Mouse (Mus musculus) heart, adult 9 months (tissue): ENCODE results near the gene Unc119.

Source experiments
- DNase-seq, 2 experiments: peaks; one replicate each; pipeline ENCODE4 v3.0.0; 2022; ENCODE audit warnings: low spot score in 2 of 2

The Unc119 gene

DNA sequence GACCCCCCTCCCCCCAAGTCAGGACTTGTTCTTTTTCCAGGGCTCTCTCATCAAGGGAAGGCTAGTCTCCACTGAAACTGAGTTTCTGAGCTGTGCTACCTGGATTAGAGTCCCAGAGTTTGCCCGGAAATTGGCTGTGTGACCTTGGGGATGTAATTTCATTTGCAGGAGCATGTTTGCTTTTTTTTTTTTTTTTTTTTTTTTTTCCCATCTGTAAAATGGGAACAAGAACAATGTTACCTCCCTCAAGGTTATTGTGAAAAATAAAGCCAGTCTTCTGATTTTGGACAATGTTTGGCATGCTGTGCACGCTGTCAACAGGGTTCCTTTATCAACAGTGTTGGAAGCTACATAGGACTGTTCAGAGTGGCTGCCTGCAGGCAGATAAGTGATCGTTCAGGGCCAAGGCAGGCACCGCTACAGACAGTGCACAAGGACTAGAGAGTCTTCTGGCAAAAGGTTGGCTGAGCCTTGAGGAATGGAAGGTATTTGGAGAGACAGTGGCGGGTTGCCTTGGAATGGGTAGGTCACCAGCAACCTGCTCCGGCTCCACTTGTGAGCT, 1.1 kb downstream of the Unc119 start:
- no peak for DNase-seq

DNA sequence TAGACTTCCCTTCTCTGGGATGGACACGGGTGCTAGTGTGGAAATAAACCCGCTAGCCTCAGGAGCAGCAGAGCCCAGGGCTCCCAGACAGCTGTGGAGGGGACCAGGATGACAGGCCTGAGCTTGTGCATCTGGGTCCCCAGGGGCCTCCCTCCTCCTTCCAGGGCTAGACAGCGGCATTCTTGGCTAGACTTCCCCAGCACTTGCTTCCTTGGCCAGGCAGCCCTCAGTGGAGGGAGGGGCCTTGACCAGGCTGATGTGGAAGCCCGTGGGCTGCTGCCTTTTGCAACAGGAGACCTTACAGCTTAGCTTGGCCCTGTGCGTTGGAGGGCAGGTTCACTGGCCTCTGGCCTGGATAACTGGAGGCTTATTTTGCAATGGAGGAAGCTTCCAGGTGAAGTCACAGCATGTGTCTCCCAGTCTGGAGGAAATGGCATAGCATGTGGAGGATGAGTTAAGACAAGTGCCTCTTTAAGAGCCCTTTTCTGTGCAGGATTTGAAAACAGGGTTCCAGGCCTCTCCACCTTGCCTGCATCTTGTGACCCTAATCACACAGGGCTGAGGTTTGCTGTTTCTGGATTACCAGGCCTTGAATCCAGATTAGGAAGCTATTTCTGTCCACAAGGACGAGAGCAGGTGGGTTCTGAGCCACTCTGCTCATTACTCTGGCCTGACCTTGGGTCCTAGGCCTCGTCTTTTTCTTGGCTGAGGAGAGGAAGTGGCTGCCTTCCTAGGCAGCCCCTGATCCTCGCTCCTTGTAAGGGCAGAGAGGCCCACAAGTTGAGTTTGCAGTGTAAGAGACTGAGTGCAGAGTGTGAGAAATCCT, 1.8 kb downstream of the Unc119 start:
- DNase-seq, result peak; percentile 76 to 77

GRCm38 (mm10) chr11:78345801-78346200, 2.5 kb downstream of the Unc119 start:
- peak in 1 of 2 experiments; percentile 15 for DNase-seq

GRCm38 (mm10) chr11:78346326-78347069, 3.2 kb downstream of the Unc119 start:
- DNase-seq, result no peak

- DNase-seq, result peak; percentile 59 to 61
Observed at GRCm38 (mm10) chr11:78347070-78347754, 3.9 kb downstream of the Unc119 start.

DNA sequence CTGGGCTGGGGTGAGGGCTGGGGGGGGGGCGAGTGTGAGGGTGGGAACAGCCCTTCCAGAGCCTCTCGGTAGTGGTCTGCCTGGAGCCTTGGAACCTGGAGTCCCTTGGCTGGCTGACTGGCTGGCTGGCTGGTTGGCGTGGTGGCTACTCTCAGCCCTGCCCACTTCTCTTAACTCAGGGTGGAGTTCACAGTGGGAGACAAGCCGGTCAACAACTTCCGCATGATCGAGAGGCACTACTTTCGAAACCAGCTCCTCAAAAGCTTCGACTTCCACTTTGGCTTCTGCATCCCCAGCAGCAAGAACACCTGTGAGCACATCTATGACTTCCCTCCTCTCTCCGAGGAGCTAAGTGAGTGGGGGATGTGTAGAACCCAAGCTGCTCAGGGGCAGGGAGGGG, 4.6 kb downstream of the Unc119 start:
- no peak for DNase-seq

DNA sequence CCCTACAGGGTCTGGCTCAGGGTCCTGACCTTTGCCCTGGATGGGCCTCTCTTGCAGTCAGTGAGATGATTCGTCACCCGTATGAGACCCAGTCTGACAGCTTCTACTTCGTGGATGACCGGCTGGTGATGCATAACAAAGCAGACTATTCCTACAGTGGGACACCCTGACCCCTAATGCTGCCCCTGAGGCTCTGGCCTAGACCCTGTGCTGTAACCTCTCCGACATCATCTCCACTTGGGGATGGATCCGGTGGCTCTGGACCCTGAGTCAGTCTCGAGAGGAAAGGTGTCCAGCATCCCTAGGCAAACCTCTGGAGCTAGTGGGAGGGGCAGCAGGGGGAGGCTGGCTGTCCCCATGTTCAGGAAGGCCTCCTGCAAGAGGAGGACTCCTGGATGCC, 5.2 kb downstream of the Unc119 start:
- no peak for DNase-seq

- no peak for DNase-seq
Observed at GRCm38 (mm10) chr11:78349441-78350358, 6.4 kb downstream of the Unc119 start.

DNA sequence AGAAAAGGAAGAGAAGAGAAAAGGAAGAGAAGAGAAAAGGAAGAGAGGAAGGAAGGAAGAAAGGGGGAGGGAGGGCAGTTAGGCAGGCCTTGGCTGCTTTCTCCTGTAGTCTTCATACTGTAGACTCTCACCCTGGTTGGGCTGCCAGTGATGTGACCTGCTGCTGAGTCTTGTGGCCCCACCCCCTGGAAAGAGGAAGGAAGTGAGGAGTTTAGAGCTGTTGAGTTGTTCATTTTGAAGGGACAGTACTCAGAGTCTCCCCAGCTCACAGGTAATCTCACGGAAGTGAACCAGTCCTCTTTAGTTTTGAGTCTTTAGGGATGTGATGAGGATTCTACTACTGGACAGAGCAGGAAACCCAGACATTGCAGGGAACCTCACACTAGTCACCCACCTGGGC, 9.8 kb downstream of the Unc119 start:
- no peak for DNase-seq

DNA sequence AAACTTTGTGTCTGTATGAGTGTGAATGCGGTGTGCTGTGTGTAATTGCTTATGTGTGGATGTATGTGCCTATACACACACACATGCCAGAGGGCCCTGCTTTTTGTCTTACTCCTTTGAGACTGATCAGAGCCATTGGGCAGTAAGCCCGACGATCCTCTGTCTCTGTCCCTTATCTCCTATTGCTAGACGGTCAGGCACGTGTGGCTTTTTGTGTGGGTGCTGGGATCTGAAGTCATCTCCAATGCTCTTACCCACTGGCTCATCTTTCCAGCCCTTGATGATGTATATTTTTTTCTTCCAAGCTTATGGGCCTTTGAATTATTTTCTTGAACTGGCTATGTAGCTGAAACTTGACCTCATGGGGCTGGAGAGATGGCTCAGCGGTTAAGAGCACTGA, 11.6 kb downstream of the Unc119 start:
- no peak for DNase-seq

GRCm38 (mm10) chr11:78355471-78356238, 12.4 kb downstream of the Unc119 start:
- DNase-seq, result peak in 1 of 2 experiments; percentile 10

- DNase-seq, result no peak
Observed at GRCm38 (mm10) chr11:78358330-78359007, 15.2 kb downstream of the Unc119 start.

- DNase-seq, result peak; percentile 24 to 39
Observed at GRCm38 (mm10) chr11:78360125-78360788, 17.0 kb downstream of the Unc119 start.

GRCm38 (mm10) chr11:78360789-78361131, 17.5 kb downstream of the Unc119 start:
- no peak for DNase-seq

DNA sequence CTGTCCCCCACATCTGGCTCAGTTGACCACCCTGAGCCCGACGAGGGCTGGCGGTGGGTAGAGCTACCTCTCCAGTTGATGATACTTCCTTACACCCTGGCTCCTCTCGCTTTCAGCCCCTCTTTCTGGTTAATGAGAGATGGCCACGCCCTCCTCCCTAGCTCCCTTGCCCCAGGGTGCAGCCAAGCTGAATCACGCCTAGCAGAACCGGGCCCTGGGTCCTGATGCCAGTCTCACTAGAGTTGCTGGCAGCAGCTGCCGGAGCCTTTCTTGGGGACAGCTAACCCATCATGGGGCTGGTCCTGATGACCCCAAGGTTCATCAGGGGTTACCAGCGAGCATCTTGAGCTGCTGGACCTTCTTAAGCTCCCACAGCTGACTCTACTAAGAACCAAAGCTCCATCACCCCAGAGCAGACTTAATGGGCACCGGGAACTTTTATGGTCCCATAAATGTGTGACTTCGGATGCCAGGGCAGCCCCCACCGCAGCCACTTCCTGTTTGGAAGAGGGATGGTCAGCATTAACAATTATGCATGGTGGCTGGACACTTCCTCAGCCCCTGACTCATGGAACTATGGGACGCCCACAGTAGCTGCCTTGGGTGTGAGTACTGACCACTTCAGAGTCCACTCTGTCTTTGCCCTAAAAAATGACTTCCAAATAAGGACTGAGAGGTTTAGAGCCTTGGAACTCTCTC, 20.2 kb downstream of the Unc119 start:
- DNase-seq, result no peak

- DNase-seq, result no peak
Observed at GRCm38 (mm10) chr11:78364103-78364502, 20.8 kb downstream of the Unc119 start.

- DNase-seq, result no peak
Observed at GRCm38 (mm10) chr11:78367456-78368225, 24.4 kb downstream of the Unc119 start.

- no peak for DNase-seq
Observed at GRCm38 (mm10) chr11:78370389-78370788, 27.1 kb downstream of the Unc119 start.
